ENCODE assay signal across 25 mouse cellular contexts in the genomic region with DNA sequence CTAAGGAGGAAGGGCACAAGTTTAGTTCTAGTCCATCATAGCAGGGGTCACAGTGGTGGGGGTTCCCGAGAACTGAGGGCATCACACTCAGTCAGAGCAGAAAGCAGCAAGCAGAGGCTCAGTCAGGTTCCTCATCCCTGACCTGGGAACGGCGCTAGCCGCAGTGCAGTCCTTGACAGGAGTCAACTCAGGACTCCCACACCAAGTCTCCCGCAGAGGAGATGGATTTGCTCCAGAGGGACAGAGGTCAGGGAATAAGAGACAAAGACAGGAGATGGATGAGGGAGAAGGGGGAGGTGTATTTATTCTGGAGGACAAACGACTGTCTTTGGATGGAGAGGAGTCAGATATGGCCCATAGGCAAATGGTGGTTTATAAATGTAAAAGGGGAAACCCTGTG. TPM values are rescaled to one million over a fixed set of nuclear protein-coding genes. Genes with fewer than 3 reads are reported as not detected.
"Had no signal": no experiment of that assay in that cellular context is flagged by ENCODE, and none has a peak within 500 bp of the region (broad histone marks: within the 10 kb centered on the region; RNA-seq: fewer than 3 reads in every experiment).

No protein-coding gene starts in this region.

- H3K9ac ChIP-seq: limb, embryonic 13.5 days; liver, embryonic 12.5 days; liver, embryonic 15.5 days; lung, embryonic 15.5 days; neural tube, embryonic 12.5 days; neural tube, embryonic 15.5 days had no signal

- ATAC-seq: hindbrain, embryonic 16.5 days; intestine, postnatal 0 days; liver, embryonic 12.5 days had no signal

- H3K9me3 ChIP-seq: limb, embryonic 10.5 days; limb, embryonic 13.5 days; liver, embryonic 12.5 days; liver, embryonic 15.5 days; lung, embryonic 15.5 days; megakaryocyte, embryonic 14.5 days; midbrain, embryonic 10.5 days; neural tube, embryonic 12.5 days; neural tube, embryonic 15.5 days had no signal

- H3K27me3 ChIP-seq: limb, embryonic 13.5 days; liver, embryonic 12.5 days; liver, embryonic 15.5 days; lung, embryonic 15.5 days; megakaryocyte, embryonic 14.5 days; neural tube, embryonic 12.5 days; neural tube, embryonic 15.5 days had no signal

- H3K27ac ChIP-seq: layer of hippocampus, adult 2 months; limb, embryonic 10.5 days; limb, embryonic 13.5 days; liver, embryonic 12.5 days; liver, embryonic 15.5 days; lung, embryonic 15.5 days; midbrain, embryonic 10.5 days; neural tube, embryonic 12.5 days; neural tube, embryonic 15.5 days; stomach, postnatal 0 days had no signal

- H3K4me2 ChIP-seq: limb, embryonic 13.5 days; liver, embryonic 12.5 days; liver, embryonic 15.5 days; lung, embryonic 15.5 days; neural tube, embryonic 12.5 days; neural tube, embryonic 15.5 days had no signal

- H3K4me3 ChIP-seq: layer of hippocampus, adult 2 months; limb, embryonic 10.5 days; limb, embryonic 13.5 days; liver, embryonic 12.5 days; liver, embryonic 15.5 days; lung, embryonic 15.5 days; megakaryocyte, embryonic 14.5 days; midbrain, embryonic 10.5 days; neural tube, embryonic 12.5 days; neural tube, embryonic 15.5 days had no signal

- DNase-seq: layer of hippocampus, adult 9-11 months; liver; lung, adult 18-20 months; lung, postnatal 10 days; lung, postnatal 36 days; midbrain, embryonic 14.5 days; right cerebral cortex, adult 18-20 months; right cerebral cortex, postnatal 14 days; right cerebral cortex, postnatal 4 days; thymus, adult 18-20 months; thymus, postnatal 36 days had no signal

RNA-seq across cellular contexts. Expression of gene AC131692.1, which starts 18.9 kb away (rescaled TPM):
- polyA plus RNA-seq: hindbrain, embryonic 16.5 days; intestine, postnatal 0 days; large intestine, adult 2 months; midbrain, embryonic 14.5 days; neural tube, embryonic 12.5 days; neural tube, embryonic 15.5 days; stomach, postnatal 0 days had no signal

RNA-seq across cellular contexts. Expression of gene Batf2, which starts 27.7 kb away (rescaled TPM):
- polyA plus RNA-seq: hindbrain, embryonic 16.5 days; limb, embryonic 10.5 days; limb, embryonic 13.5 days; midbrain, embryonic 10.5 days; neural tube, embryonic 12.5 days; neural tube, embryonic 15.5 days had no signal
